Mouse (Mus musculus) midbrain, embryonic 16.5 days (tissue): ENCODE results near the gene Rap1gap. TPM values are rescaled to one million over a fixed set of nuclear protein-coding genes. Genes with fewer than 3 reads are reported as not detected.
A peak's percentile ranks its signal among the peaks of the same experiment; 100 is the strongest.

ENCODE experiments used
- ATAC-seq: fragments of 200-750 bp; cut with Nextera tagmentation; 2 replicates; pipeline ENCODE4 v1.8.0; 2017; ENCODE audit warnings: moderate TSS enrichment
- H3K27ac ChIP-seq: fragments of 300-500 bp; sonication (generic); 2 replicates; pipeline ENCODE4 v1.5.1; 2014; ENCODE audit warnings: mild to moderate bottlenecking, low read length, mixed read lengths
- H3K27me3 ChIP-seq: fragments of 300-500 bp; sonication (generic); 2 replicates; pipeline ENCODE4 v1.6.1; 2014; ENCODE audit warnings: low read depth, low read length, mixed read lengths; ENCODE audit not compliant: control insufficient read depth, insufficient read depth
- H3K36me3 ChIP-seq: fragments of 300-500 bp; sonication (generic); 2 replicates; pipeline ENCODE4 v1.6.1; 2014; ENCODE audit warnings: mild to moderate bottlenecking, low read length, moderate library complexity, mixed read lengths; ENCODE audit not compliant: control insufficient read depth, insufficient read depth
- H3K4me1 ChIP-seq: fragments of 300-500 bp; sonication (generic); 2 replicates; pipeline ENCODE4 v1.6.1; 2014; ENCODE audit warnings: mild to moderate bottlenecking, low read length, mixed read lengths; ENCODE audit not compliant: control insufficient read depth, insufficient read depth
- H3K4me2 ChIP-seq: fragments of 300-500 bp; sonication (generic); 2 replicates; pipeline ENCODE4 v1.6.1; 2014; ENCODE audit warnings: mild to moderate bottlenecking, low read length, mixed read lengths
- H3K4me3 ChIP-seq: fragments of 300-500 bp; sonication (generic); 2 replicates; pipeline ENCODE4 v1.5.1; 2014; ENCODE audit warnings: low read depth, mild to moderate bottlenecking, low read length, moderate library complexity, mixed read lengths
- H3K9ac ChIP-seq: fragments of 300-500 bp; sonication (generic); 2 replicates; pipeline ENCODE4 v1.6.1; 2014; ENCODE audit warnings: low read depth, low read length, mixed read lengths
- H3K9me3 ChIP-seq: fragments of 300-500 bp; sonication (generic); replicated peaks from 2 replicates; pipeline ENCODE4 v1.6.1; 2014; ENCODE audit warnings: mild to moderate bottlenecking, low read length, mixed read lengths; ENCODE audit not compliant: control insufficient read depth, poor library complexity, severe bottlenecking
- WGBS: fragments of 180-500 bp; shearing (Covaris S2); extraction: QIAGEN DNeasy Blood & Tissue Kit; methylation state at CpG from one replicate; pipeline ENCODE4 v1.1.7; 2014; 5-methylcytosine and 5-hydroxymethylcytosine counted together
- polyA plus RNA-seq: library from polyadenylated mRNA; unstranded; fragments of >200 nt; fragmentation: Nextera tagmentation; extraction: Ambion mirVana; gene quantifications from 2 replicates; pipeline ENCODE4 v1.2.1, GENCODE M21; 2015

The Rap1gap gene
- polyA plus RNA-seq, 1 experiment from 2014 or later = 105 TPM

DNA sequence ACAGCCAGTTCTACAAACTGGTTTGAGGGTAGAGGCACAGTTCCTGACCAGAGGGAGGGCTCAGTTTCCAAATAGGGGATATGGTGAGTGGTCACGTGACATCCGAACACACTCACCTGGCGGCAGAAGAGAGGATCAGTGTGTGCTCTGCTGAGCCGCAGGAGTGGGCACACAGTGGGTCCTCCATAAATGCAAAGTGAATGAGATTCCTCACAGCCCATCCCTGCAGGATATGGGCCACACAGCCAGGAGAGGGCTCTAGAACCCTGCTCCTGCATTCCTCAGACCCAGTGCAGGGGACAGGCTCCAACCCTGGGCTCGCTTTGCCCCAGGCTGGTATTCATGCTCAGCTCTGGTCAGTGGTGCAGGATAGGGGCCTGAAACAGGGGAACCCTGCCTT, 68.9 kb downstream of the Rap1gap start:
- Histone ChIP-seq H3K4me1 (peaks cover 5% of the 10 kb centered on the region; the same call in 1 of the 2 replicates), H3K27ac (no peak overlapping the region), H3K4me2 (no peak overlapping the region), H3K9me3 (no peaks in the 10 kb centered on the region), H3K4me3 (no peak overlapping the region), H3K9ac (no peak overlapping the region), H3K27me3 (no peaks in the 10 kb centered on the region), H3K36me3 (no peaks in the 10 kb centered on the region)
- ATAC-seq = no peak
- 82% methylated on average over 5 of the region's 5 CpGs for WGBS

DNA sequence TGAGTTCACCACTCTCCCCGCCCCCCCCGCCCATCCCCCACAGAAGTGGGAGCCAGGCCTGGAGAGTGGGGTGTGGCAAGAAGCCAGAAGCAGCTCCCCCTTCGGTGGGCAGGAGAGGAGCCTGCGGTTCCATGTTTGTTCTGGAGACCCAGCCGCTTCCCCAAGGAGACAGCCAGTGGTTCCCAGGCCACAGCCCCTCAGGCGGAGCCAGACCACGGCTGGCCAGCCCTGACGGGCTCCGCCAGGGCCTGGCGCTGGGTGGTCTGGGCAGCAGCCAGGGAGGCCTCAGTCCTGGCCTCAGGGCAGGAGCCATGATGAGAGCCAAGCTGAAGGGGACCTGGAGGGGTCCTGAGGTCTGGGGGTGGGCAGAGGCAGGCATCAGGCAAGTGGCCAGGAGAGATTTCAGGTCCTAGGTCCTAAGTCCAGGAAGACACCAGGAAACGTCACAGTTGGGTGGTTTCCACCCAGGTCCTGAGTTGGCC, 71.7 kb downstream of the Rap1gap start:
- Histone ChIP-seq H3K27me3 (no peaks in the 10 kb centered on the region), H3K36me3 (no peaks in the 10 kb centered on the region), H3K9ac (no peak overlapping the region), H3K9me3 (no peaks in the 10 kb centered on the region), H3K4me1 (no peaks in the 10 kb centered on the region), H3K4me3 (no peak overlapping the region), H3K4me2 (no peak overlapping the region), H3K27ac (no peak overlapping the region)
- ATAC-seq = no peak
- 46% methylated on average over 9 of the region's 11 CpGs for WGBS

DNA sequence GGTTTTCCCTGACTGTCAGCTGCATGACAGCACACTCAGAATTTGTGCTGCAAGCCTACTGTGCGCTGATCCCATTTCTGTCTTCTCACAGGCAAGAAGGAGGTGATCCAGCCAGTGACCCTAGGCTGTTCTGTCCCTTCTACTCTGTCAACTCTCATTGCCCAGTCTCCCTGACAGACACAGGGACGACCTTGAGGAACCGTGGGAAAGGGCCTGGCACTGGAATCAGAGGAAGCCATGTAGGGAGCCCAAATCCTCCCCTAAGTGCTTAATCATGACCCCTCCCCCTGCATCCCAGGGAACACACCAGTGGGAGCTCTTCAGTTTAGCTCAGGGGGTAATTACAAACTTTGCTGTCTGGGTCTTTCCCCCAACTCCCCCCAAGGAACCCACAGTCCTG, 73.2 kb downstream of the Rap1gap start:
- H3K27ac ChIP-seq = no peak overlapping the region
- H3K36me3 ChIP-seq = no peaks in the 10 kb centered on the region
- no peak overlapping the region for H3K9ac ChIP-seq
- no peaks in the 10 kb centered on the region for H3K4me1 ChIP-seq
- H3K4me2 ChIP-seq = no peak overlapping the region
- H3K9me3 ChIP-seq = no peaks in the 10 kb centered on the region
- WGBS = 67% methylated on average over 3 of the region's 3 CpGs
- ATAC-seq = no peak
- no peaks in the 10 kb centered on the region for H3K27me3 ChIP-seq
- no peak overlapping the region for H3K4me3 ChIP-seq

DNA sequence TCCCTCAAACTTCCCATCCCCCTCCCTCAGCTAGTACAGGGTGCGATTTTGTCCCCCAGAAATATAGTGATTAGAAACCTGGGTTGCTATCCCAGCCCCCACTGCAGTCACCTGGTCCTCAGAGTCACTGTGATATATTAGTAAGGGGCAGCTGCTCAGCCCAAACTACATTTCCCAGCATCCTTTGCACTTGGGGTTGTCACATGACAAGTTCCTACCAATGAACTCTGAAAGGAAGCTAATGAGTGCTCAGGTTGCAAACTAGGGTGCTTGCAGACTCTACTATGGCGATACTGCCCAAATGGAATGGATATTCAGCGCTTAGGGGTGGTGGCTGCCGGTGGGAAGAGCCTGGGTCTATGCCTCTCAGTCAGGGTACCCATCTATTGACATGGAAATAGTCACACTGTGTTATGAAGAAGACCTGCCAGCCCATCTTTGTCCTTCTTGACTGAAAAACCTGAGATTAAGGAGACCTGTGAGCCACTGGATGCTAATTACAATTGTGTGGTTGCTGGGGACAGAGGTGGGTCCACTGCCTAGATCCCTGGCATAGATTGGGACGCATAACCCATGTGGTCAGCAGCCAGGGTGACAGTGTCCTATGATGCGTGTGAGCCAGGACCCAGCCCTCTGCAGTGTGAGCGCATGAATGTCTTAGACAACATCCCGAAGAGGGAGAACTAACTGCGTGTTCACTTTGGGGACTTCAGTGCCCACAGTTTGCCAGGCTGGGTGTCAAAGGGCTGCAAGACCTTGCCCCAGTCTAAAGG, 74.8 kb downstream of the Rap1gap start:
- no peaks in the 10 kb centered on the region for H3K27me3 ChIP-seq
- peak; percentile 67; the same call in 1 of the 2 replicates for ATAC-seq
- H3K9ac ChIP-seq = no peak overlapping the region; the same call in 1 of the 2 replicates
- no peaks in the 10 kb centered on the region for H3K36me3 ChIP-seq
- no peak overlapping the region for H3K4me3 ChIP-seq
- WGBS = 52% methylated on average over 9 of the region's 9 CpGs
- H3K4me2 ChIP-seq = peak overlapping the region; percentile 52
- no peak overlapping the region for H3K27ac ChIP-seq
- H3K9me3 ChIP-seq = no peaks in the 10 kb centered on the region
- no peaks in the 10 kb centered on the region for H3K4me1 ChIP-seq

DNA sequence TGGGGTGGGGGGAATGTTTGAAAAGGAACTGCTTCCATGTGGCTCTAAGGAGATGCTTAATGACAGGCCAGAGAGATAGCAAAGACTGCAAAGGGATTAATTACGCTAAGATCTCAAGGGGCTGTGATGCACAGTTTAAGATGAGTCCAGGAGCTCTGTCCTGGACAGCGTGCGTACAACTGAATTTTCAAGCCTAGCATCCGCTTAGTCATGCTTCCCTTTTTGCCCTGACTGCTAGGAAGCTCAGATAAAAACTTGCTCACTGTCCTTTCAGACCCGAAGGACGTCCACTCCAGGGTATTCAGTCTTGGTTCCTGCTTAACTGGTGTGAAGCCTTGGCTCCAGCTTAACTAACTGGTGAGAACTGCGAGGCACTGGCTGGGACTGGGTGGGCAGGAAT, 75.8 kb downstream of the Rap1gap start:
- H3K4me3 ChIP-seq = no peak overlapping the region
- H3K4me2 ChIP-seq = no peak overlapping the region
- no peak for ATAC-seq
- H3K27me3 ChIP-seq = no peaks in the 10 kb centered on the region
- WGBS = 91% methylated on average over 7 of the region's 7 CpGs
- H3K9me3 ChIP-seq = no peaks in the 10 kb centered on the region
- no peaks in the 10 kb centered on the region for H3K36me3 ChIP-seq
- H3K9ac ChIP-seq = no peak overlapping the region
- no peak overlapping the region for H3K27ac ChIP-seq
- H3K4me1 ChIP-seq = no peaks in the 10 kb centered on the region

DNA sequence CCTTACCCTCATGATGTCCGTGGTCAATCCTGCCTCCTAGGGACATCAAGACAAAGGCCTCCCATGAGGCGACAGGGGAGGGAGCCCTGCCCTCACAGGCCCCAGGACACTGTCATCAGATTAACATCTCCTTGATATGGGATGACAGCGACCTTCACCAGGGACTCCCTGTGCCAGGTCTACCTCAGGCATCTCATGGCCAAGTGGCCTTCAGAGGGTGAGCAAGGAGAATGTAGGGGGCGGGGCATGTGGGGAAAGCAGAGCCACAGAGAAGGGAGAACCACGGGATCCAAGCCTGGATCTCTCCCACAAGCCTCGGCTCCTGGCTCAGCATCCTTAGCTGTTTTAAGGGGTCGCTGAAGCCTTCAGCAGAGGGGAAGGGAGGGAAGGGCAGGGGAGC, 79.3 kb downstream of the Rap1gap start:
- no peak overlapping the region for H3K4me2 ChIP-seq
- 54% methylated on average over 7 of the region's 7 CpGs for WGBS
- H3K27ac ChIP-seq = no peak overlapping the region
- no peaks in the 10 kb centered on the region for H3K9me3 ChIP-seq
- H3K9ac ChIP-seq = no peak overlapping the region
- no peak overlapping the region for H3K4me3 ChIP-seq
- no peaks in the 10 kb centered on the region for H3K4me1 ChIP-seq
- H3K36me3 ChIP-seq = no peaks in the 10 kb centered on the region
- ATAC-seq = no peak
- H3K27me3 ChIP-seq = no peaks in the 10 kb centered on the region

DNA sequence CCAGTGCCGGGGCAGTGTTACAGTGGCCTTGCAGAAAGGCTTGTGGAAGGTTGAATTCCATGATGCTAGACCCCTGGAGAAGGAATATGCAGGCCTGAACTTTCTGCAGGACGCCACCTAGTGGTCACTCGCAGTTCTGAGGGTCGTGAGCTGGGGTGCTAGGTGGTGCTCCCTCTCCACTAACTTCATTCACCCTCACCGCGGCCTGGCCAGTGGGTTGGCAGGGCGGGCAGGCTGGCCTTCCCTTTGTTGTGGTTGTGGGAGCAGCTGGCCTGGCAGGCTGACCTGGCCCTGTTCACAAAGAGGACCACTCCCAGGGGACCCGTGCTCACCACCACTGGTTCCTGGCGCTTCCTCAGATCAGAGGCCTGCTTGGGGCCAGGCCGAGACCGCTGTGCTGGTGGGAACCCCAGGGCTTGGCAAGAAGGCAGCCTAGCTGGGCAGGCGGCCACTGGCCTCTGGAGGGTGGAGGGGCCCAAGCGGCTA, 80.0 kb downstream of the Rap1gap start:
- Histone ChIP-seq H3K4me2 (no peak overlapping the region), H3K4me3 (no peak overlapping the region), H3K9ac (no peak overlapping the region), H3K27me3 (no peaks in the 10 kb centered on the region), H3K36me3 (no peaks in the 10 kb centered on the region), H3K27ac (no peak overlapping the region), H3K9me3 (no peaks in the 10 kb centered on the region), H3K4me1 (no peaks in the 10 kb centered on the region)
- ATAC-seq = peak; percentile 39; the same call in 1 of the 2 replicates
- WGBS = 54% methylated on average over 11 of the region's 13 CpGs

DNA sequence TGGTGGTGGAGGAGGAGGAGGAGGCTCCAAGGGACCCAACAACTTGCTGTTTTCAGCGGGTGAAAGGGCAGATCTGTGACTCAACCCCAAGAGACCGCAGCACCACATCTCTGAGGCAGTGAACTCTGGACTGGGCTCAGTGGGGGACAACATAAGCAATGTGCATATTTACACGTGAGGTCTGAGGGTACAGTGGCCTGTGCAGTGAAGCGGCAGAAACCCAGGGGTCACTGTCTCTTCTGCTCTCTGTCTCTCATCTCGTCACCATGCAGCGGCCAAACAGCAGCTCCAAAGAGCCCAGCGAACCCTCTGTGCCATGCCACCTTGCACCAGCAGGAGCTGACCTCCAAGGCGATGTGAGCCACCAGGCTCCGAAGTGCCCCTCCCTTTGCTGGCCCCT, 82.6 kb downstream of the Rap1gap start:
- no peaks in the 10 kb centered on the region for H3K36me3 ChIP-seq
- no peaks in the 10 kb centered on the region for H3K9me3 ChIP-seq
- H3K9ac ChIP-seq = no peak overlapping the region
- no peak overlapping the region for H3K4me2 ChIP-seq
- ATAC-seq = no peak
- no peaks in the 10 kb centered on the region for H3K27me3 ChIP-seq
- H3K27ac ChIP-seq = no peak overlapping the region
- no peak overlapping the region for H3K4me3 ChIP-seq
- H3K4me1 ChIP-seq = no peaks in the 10 kb centered on the region
- WGBS = 78% methylated on average over 8 of the region's 9 CpGs

DNA sequence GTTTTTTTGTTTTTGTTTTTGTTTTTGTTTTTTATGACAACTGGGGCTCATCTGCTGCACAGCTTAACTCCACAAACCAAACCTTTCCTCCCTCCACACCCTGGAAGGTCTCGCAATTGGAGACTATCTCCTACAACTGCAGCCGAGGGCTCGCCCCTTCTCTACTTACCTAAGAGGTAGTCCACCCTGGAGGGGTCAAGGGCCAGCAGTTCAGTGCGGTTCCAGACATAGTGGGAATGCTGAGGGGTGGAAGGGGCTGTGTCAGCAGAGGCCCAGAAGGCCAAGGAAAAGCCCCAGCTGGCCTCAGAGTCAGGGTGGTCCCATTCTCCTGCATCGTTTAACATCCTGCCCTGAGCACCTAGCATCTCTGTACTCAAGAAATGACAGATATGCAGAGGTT, 83.1 kb downstream of the Rap1gap start:
- Histone ChIP-seq H3K27me3 (no peaks in the 10 kb centered on the region), H3K36me3 (no peaks in the 10 kb centered on the region), H3K4me3 (no peak overlapping the region), H3K27ac (no peak overlapping the region), H3K9ac (no peak overlapping the region), H3K4me1 (no peaks in the 10 kb centered on the region; the same call in 1 of the 2 replicates), H3K4me2 (no peak overlapping the region), H3K9me3 (no peaks in the 10 kb centered on the region)
- 87% methylated on average over 5 of the region's 5 CpGs for WGBS
- ATAC-seq = no peak
